Mouse (Mus musculus) limb, embryonic 14.5 days (tissue): ENCODE data around the gene Ephb2. TPM values are rescaled to one million over a fixed set of nuclear protein-coding genes. Genes with fewer than 3 reads are reported as not detected.

ENCODE experiments used
- ATAC-seq: fragments of 200-750 bp; cut with Nextera tagmentation; 2 replicates; pipeline ENCODE4 v1.8.0; 2017; ENCODE audit warnings: low read depth, moderate number of reproducible peaks, moderate TSS enrichment; ENCODE audit not compliant: low FRiP score
- DNase-seq: peaks from one replicate; pipeline ENCODE4 v3.0.0-alpha.2; 2015; ENCODE audit warnings: low spot score
- H3K27ac ChIP-seq: fragments of 300-500 bp; sonication (generic); replicated peaks from 2 replicates; pipeline ENCODE4 v1.5.1; 2014; ENCODE audit warnings: low read depth, mild to moderate bottlenecking, low read length, moderate library complexity, mixed read lengths
- H3K27me3 ChIP-seq: fragments of 300-500 bp; sonication (generic); 2 replicates; pipeline ENCODE4 v1.6.1; 2014; ENCODE audit warnings: low read length, mixed read lengths; ENCODE audit not compliant: control insufficient read depth, insufficient read depth
- H3K36me3 ChIP-seq: fragments of 300-500 bp; sonication (generic); 2 replicates; pipeline ENCODE4 v1.6.1; 2014; ENCODE audit warnings: mild to moderate bottlenecking, low read length, moderate library complexity, mixed read lengths; ENCODE audit not compliant: control insufficient read depth, insufficient read depth
- H3K4me1 ChIP-seq: fragments of 300-500 bp; sonication (generic); 2 replicates; pipeline ENCODE4 v1.6.1; 2014; ENCODE audit warnings: antibody characterized with exemption, low read length, mixed read lengths; ENCODE audit not compliant: control insufficient read depth, insufficient read depth
- H3K4me2 ChIP-seq: fragments of 300-500 bp; sonication (generic); replicated peaks from 2 replicates; pipeline ENCODE4 v1.6.1; 2014; ENCODE audit warnings: low read depth, mild to moderate bottlenecking, low read length, moderate library complexity; ENCODE audit not compliant: severe bottlenecking
- H3K4me3 ChIP-seq: fragments of 300-500 bp; sonication (generic); replicated peaks from 2 replicates; pipeline ENCODE4 v1.5.1; 2014; ENCODE audit warnings: low read length
- H3K9ac ChIP-seq: fragments of 300-500 bp; sonication (generic); 2 replicates; pipeline ENCODE4 v1.6.1; 2014; ENCODE audit warnings: mild to moderate bottlenecking, low read depth, low read length, moderate library complexity; ENCODE audit not compliant: severe bottlenecking
- H3K9me3 ChIP-seq: fragments of 300-500 bp; sonication (generic); 2 replicates; pipeline ENCODE4 v1.6.1; 2016; ENCODE audit warnings: low read length; ENCODE audit not compliant: control insufficient read depth
- POLR2A ChIP-seq: fragments of 200-500 bp; IDR thresholded peaks from 2 replicates; pipeline ENCODE4 v1.8.0; 2012; ENCODE audit warnings: inconsistent platforms, mild to moderate bottlenecking, moderate library complexity, borderline replicate concordance; ENCODE audit not compliant: insufficient read depth, insufficient read length; ENCODE audit errors: extremely low read depth
- WGBS: fragments of 180-500 bp; shearing (Covaris S2); extraction: QIAGEN DNeasy Blood & Tissue Kit; methylation state at CpG from one replicate; pipeline ENCODE4 v1.1.7; 2014; 5-methylcytosine and 5-hydroxymethylcytosine counted together
- polyA plus RNA-seq, 2 experiments: library from polyadenylated mRNA; depleted of rRNA in 1 of 2; stranded (reverse) in 1 of 2; unstranded in 1 of 2; fragments of >200 nt; fragmentation: Nextera tagmentation in 1 of 2; extraction: Ambion mirVana in 1 of 2; gene quantifications; 2 replicates each; pipeline versions ENCODE4 v1.2.1 to v1.2.3; 2012 to 2014

Gene Ephb2
- polyA plus RNA-seq, 2 experiments, result 17.9 to 45.2 TPM

DNA sequence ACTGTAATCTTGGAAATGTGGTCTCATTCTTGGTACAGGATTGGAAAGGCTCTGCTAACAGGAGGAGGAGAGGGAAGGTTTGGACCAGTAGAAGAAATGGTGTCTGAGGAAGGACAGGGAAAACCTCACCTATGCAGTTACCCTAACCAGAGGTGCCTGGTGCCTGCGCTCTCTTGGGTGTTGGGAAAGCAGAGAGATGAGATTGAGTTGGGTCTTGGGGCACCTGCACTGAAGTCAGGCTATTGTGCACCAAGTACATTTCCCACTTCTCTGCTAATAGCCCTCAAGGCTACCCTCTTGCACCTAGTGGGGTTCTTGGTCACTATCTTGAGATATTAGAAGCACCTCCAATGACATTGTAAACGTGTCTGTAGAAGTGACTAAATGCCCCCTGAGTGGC lies 26.6 kb upstream of the Ephb2 start:
- DNase-seq, result no peak
- no peak for TF ChIP-seq POLR2A
- no peak for ATAC-seq

DNA sequence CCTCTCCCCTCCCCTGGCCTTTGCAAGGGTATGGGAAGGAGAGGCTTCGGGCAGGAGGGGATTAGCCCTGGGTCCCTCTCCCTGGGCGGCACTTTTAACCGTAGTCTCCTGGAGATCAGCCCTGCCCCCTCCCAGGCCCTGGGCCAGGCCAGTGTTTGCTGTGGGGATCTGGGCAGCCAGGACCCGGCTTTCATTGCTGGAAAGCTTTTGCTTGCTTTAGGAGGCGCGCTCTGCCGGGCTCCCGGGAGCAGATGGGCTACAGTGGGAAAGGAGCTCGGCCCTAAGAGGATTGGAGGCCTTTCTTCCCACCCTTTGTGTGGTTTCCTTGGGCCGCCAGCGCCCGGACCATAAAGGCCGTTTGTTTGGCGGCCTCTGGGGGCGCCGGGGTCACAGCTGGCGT lies 26.0 kb upstream of the Ephb2 start:
- no peak overlapping the region for H3K27ac ChIP-seq
- TF ChIP-seq POLR2A, result no peak
- no peaks in the 10 kb centered on the region for H3K36me3 ChIP-seq
- no peak overlapping the region for H3K9ac ChIP-seq
- H3K4me1 ChIP-seq, result peaks cover 5% of the 10 kb centered on the region
- no peaks in the 10 kb centered on the region for H3K9me3 ChIP-seq
- 7% methylated on average over 16 of the region's 17 CpGs for WGBS
- ATAC-seq (no peak), DNase-seq (no peak)
- no peak overlapping the region for H3K4me3 ChIP-seq
- no peak overlapping the region for H3K4me2 ChIP-seq
- no peaks in the 10 kb centered on the region for H3K27me3 ChIP-seq

More for the DNA sequence above, 26.6 kb upstream of the Ephb2 start:
- H3K4me3 ChIP-seq, result no peak overlapping the region
- H3K27me3 ChIP-seq, result no peaks in the 10 kb centered on the region
- no peak overlapping the region for H3K9ac ChIP-seq
- H3K4me2 ChIP-seq, result no peak overlapping the region
- H3K36me3 ChIP-seq, result no peaks in the 10 kb centered on the region
- H3K9me3 ChIP-seq, result no peaks in the 10 kb centered on the region
- peaks cover 5% of the 10 kb centered on the region for H3K4me1 ChIP-seq
- no peak overlapping the region for H3K27ac ChIP-seq
- WGBS, result 75% methylated on average over 2 of the region's 2 CpGs

- no peaks in the 10 kb centered on the region for H3K27me3 ChIP-seq
- WGBS, result 81% methylated on average over 7 of the region's 7 CpGs
- no peak for DNase-seq
- no peak overlapping the region for H3K9ac ChIP-seq
- H3K4me2 ChIP-seq, result no peak overlapping the region
- TF ChIP-seq POLR2A, result no peak
- no peak overlapping the region for H3K27ac ChIP-seq
- H3K4me3 ChIP-seq, result no peak overlapping the region
- H3K4me1 ChIP-seq, result peaks cover 3% of the 10 kb centered on the region
- no peaks in the 10 kb centered on the region for H3K9me3 ChIP-seq
- no peaks in the 10 kb centered on the region for H3K36me3 ChIP-seq
- ATAC-seq, result no peak
Measured at GRCm38 (mm10) chr4:136860022-136860421, 24.2 kb upstream of the Ephb2 start.

DNA sequence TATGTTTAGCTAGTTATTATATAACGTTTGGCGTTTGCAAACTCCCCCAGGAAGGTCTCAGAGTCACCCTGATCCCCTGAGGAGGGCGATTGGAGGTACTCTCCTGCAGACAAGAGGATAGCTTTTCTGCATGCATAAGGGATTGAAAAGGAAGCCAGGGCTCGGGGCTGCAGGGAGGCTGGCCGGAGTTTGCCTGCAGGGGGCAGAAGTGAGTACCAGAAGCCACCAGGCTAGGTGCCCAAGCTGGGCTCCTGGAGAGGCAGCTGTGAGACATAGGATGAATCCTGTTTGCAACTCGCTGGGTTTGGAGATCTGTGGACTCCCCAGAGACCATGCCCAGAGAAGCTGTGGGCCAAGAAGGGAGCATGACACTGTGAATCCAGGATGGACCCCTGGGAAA lies 19.3 kb upstream of the Ephb2 start:
- Histone ChIP-seq H3K36me3 (no peaks in the 10 kb centered on the region), H3K4me2 (no peak overlapping the region), H3K9ac (no peak overlapping the region), H3K27me3 (no peaks in the 10 kb centered on the region), H3K4me3 (no peak overlapping the region), H3K27ac (no peak overlapping the region), H3K9me3 (no peaks in the 10 kb centered on the region), H3K4me1 (no peaks in the 10 kb centered on the region)
- no peak for TF ChIP-seq POLR2A
- no peak for DNase-seq
- no peak for ATAC-seq
- 32% methylated on average over 6 of the region's 6 CpGs for WGBS

- TF ChIP-seq POLR2A, result no peak
- no peak overlapping the region for H3K9ac ChIP-seq
- H3K9me3 ChIP-seq, result no peaks in the 10 kb centered on the region
- 57% methylated on average over 12 of the region's 12 CpGs for WGBS
- no peak for DNase-seq
- H3K4me3 ChIP-seq, result no peak overlapping the region
- no peaks in the 10 kb centered on the region for H3K27me3 ChIP-seq
- H3K4me1 ChIP-seq, result no peaks in the 10 kb centered on the region
- H3K27ac ChIP-seq, result no peak overlapping the region
- H3K36me3 ChIP-seq, result no peaks in the 10 kb centered on the region
- no peak for ATAC-seq
- H3K4me2 ChIP-seq, result no peak overlapping the region
Measured at GRCm38 (mm10) chr4:136852989-136853388, 17.2 kb upstream of the Ephb2 start.

DNA sequence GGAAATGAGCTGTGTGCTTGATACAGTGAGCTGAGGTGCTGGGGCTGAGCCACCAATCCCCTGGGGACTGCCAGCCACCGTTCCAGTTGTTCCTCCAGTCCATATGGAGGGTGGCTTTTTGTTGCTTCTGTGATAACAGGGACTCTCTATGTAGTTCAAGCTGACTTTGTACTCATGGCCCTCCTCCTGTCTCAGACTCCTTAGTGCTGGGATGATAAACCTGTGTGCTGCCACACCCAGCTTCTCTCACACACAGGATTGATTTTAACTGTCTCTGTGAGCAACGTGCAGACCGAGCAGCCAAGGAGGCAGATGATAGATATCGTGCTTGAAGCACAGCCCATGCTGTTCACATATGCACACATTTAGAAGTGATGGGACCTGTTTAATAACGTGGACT lies 16.3 kb upstream of the Ephb2 start:
- DNase-seq (no peak), ATAC-seq (no peak)
- 58% methylated on average over 5 of the region's 5 CpGs for WGBS
- Histone ChIP-seq H3K9me3 (no peaks in the 10 kb centered on the region), H3K9ac (no peak overlapping the region), H3K27me3 (no peaks in the 10 kb centered on the region), H3K27ac (no peak overlapping the region), H3K4me1 (no peaks in the 10 kb centered on the region), H3K36me3 (no peaks in the 10 kb centered on the region), H3K4me3 (no peak overlapping the region), H3K4me2 (no peak overlapping the region)
- no peak for TF ChIP-seq POLR2A
